22 mouse cellular contexts compared by ENCODE assay signal in genomic region chr12:105622048-105622447, GRCm38 (mm10). TPM values are rescaled to one million over a fixed set of nuclear protein-coding genes. Genes with fewer than 3 reads are reported as not detected.
A peak's percentile ranks its signal among the peaks of the same experiment; 100 is the strongest.
DNase-seq lines count a peak whose midpoint lies in the region; ATAC-seq lines count a peak whose summit lies in the region.
"Had no signal": no experiment of that assay in that cellular context is flagged by ENCODE, and none has a peak within 500 bp of the region (broad histone marks: within the 10 kb centered on the region; RNA-seq: fewer than 3 reads in every experiment).

No protein-coding gene starts in this region.

- ATAC-seq in common myeloid progenitor, adult 5-6 weeks (replicated peaks; ENCODE audit: low read depth, poor library complexity, severe bottlenecking): peak; percentile 73
- peak; percentile 98 for ATAC-seq in megakaryocyte, adult 5-6 weeks (ENCODE audit: poor library complexity, severe bottlenecking)
- ATAC-seq: activated CD4-positive, CD25-positive, alpha-beta regulatory T cell, adult 4 months; CD4-positive, CD25-positive, alpha-beta regulatory T cell, adult 4 months; forebrain, embryonic 14.5 days; forebrain, embryonic 16.5 days; Patski had no signal

- DNase-seq in 416B (ENCODE audit: low read depth): peak; percentile 13
- DNase-seq in frontal cortex, postnatal 10 days (ENCODE audit: low spot score in 2 of 2): no peak
- no peak for DNase-seq in thymus, adult 18-20 months
- no peak for DNase-seq in kidney, postnatal 36 days
- DNase-seq: adrenal gland, adult 8-10 months; adrenal gland, postnatal 25 days; B cell, adult 2 months; cerebellum, adult 11-12 months; cerebellum, adult 2 months; cerebellum, adult 9-10 months; cerebellum, postnatal 10 days; cerebellum, postnatal 25 days; embryo, embryonic 11 days had no signal

RNA-seq across cellular contexts. Expression of gene Bdkrb1, which starts 19.2 kb away (rescaled TPM):
- total RNA-seq in common myeloid progenitor, adult 5-6 weeks (2017): not detected in 2 replicates
- total RNA-seq in megakaryocyte, adult 5-6 weeks (2015): not detected in 2 replicates
- total RNA-seq in megakaryocyte, adult 5-6 weeks (2017): not detected in 2 replicates
- total RNA-seq: adrenal gland, adult 8-10 months; adrenal gland, postnatal 25 days; G1E had no signal

RNA-seq across cellular contexts. Expression of gene Bdkrb2, which starts 59.0 kb away (rescaled TPM):
- not detected in 2 replicates for total RNA-seq in common myeloid progenitor, adult 5-6 weeks (2017)
- total RNA-seq in megakaryocyte, adult 5-6 weeks (2015): not detected in 2 replicates
- not detected in 2 replicates for total RNA-seq in megakaryocyte, adult 5-6 weeks (2017)
- total RNA-seq: CH12.LX had no signal
